ENCODE assay signal across 14 mouse cellular contexts in the genomic region with DNA sequence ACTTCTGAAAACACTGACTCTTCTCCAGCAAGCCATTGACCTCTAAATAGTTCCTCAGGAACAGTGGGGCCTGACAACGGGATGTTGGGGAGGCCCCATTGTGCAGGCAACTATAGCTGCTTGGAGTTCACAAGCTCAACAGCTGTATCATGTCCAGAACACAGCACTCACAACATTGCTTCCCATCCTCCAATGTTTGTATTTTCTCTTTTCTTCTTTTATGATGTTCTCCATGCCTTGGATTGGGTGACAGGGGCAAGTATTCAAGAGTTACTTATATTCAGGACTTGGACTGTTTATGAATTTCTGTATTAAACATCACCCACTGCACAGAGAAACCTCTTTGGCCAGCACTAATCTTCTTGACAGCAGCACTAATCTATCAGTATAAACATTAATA. TPM values are rescaled to one million over a fixed set of nuclear protein-coding genes. Genes with fewer than 3 reads are reported as not detected.
DNase-seq lines count a peak whose midpoint lies in the region; ATAC-seq lines count a peak whose summit lies in the region.
"Had no signal": no experiment of that assay in that cellular context is flagged by ENCODE, and none has a peak within 500 bp of the region (broad histone marks: within the 10 kb centered on the region; RNA-seq: fewer than 3 reads in every experiment).

No protein-coding gene starts in this region.

- no peak overlapping the region for H3K4me2 ChIP-seq in forebrain, embryonic 12.5 days
- no peak overlapping the region for H3K4me2 ChIP-seq in forebrain, embryonic 11.5 days (ENCODE audit: low read depth, low read length, severe bottlenecking)
- H3K4me2 ChIP-seq in intestine, embryonic 15.5 days (replicated peaks) = no peak overlapping the region
- peak overlapping the region; percentile 71 for H3K4me2 ChIP-seq in midbrain, embryonic 13.5 days (replicated peaks)

- intact Hi-C loops in left cerebral cortex, postnatal 25 days (cut with DNase I) = loop anchor here (2.0 kb wide), 1 partner anchor 59 kb away; the partner anchor contains the start of gene Zfp763

- no peak for ATAC-seq in forebrain, embryonic 12.5 days (ENCODE audit: low FRiP score)
- ATAC-seq in forebrain, embryonic 11.5 days (replicated peaks; ENCODE audit: low FRiP score) = no peak
- ATAC-seq in intestine, embryonic 15.5 days = no peak
- ATAC-seq in midbrain, embryonic 13.5 days = no peak

- H3K36me3 ChIP-seq in forebrain, embryonic 12.5 days (replicated peaks) = no peaks in the 10 kb centered on the region
- H3K36me3 ChIP-seq in forebrain, embryonic 11.5 days (ENCODE audit: control insufficient read depth, insufficient read depth, low read length) = no peaks in the 10 kb centered on the region; the same call in 1 of the 2 replicates
- H3K36me3 ChIP-seq in intestine, embryonic 15.5 days = no peaks in the 10 kb centered on the region
- H3K36me3 ChIP-seq in midbrain, embryonic 13.5 days = no peaks in the 10 kb centered on the region
- H3K36me3 ChIP-seq in embryonic facial prominence, embryonic 10.5 days (replicated peaks) = no peaks in the 10 kb centered on the region
- H3K36me3 ChIP-seq: heart, embryonic 13.5 days had no signal

- no peak overlapping the region for H3K9ac ChIP-seq in forebrain, embryonic 12.5 days
- no peak overlapping the region for H3K9ac ChIP-seq in forebrain, embryonic 11.5 days (ENCODE audit: low read length)
- H3K9ac ChIP-seq in intestine, embryonic 15.5 days = no peak overlapping the region
- H3K9ac ChIP-seq in midbrain, embryonic 13.5 days (replicated peaks) = no peak overlapping the region

- peaks cover 16% of the 10 kb centered on the region for H3K4me1 ChIP-seq in forebrain, embryonic 12.5 days
- no peaks in the 10 kb centered on the region for H3K4me1 ChIP-seq in forebrain, embryonic 11.5 days (replicated peaks; ENCODE audit: control insufficient read depth, insufficient read depth, low read length)
- H3K4me1 ChIP-seq in intestine, embryonic 15.5 days (replicated peaks) = peaks cover 3% of the 10 kb centered on the region; the same call in 1 of the 2 replicates
- H3K4me1 ChIP-seq in midbrain, embryonic 13.5 days (replicated peaks) = peaks cover 26% of the 10 kb centered on the region
- H3K4me1 ChIP-seq in embryonic facial prominence, embryonic 10.5 days = peaks cover 14% of the 10 kb centered on the region

- WGBS in forebrain, embryonic 12.5 days = 96% methylated on average over 1 of the region's 1 CpGs
- WGBS in forebrain, embryonic 11.5 days = 97% methylated on average over 1 of the region's 1 CpGs
- WGBS in intestine, embryonic 15.5 days = 75% methylated on average over 1 of the region's 1 CpGs
- WGBS in midbrain, embryonic 13.5 days = 42% methylated on average over 1 of the region's 1 CpGs
- WGBS in embryonic facial prominence, embryonic 10.5 days = 87% methylated on average over 1 of the region's 1 CpGs

- H3K4me3 ChIP-seq in forebrain, embryonic 12.5 days (replicated peaks) = peak overlapping the region; percentile 84; the same call in 1 of the 2 replicates
- no peak overlapping the region for H3K4me3 ChIP-seq in forebrain, embryonic 11.5 days (ENCODE audit: low read depth, low read length)
- H3K4me3 ChIP-seq in intestine, embryonic 15.5 days (replicated peaks) = no peak overlapping the region
- 0 out of 2 replicates have a peak overlapping the region, but pooled peaks have one; percentile 80 for H3K4me3 ChIP-seq in midbrain, embryonic 13.5 days (replicated peaks)
- no peak overlapping the region for H3K4me3 ChIP-seq in embryonic facial prominence, embryonic 10.5 days

- no peaks in the 10 kb centered on the region for H3K9me3 ChIP-seq in forebrain, embryonic 12.5 days
- H3K9me3 ChIP-seq in forebrain, embryonic 11.5 days (ENCODE audit: control insufficient read depth, low read length) = no peaks in the 10 kb centered on the region
- H3K9me3 ChIP-seq in intestine, embryonic 15.5 days = no peaks in the 10 kb centered on the region
- no peaks in the 10 kb centered on the region for H3K9me3 ChIP-seq in midbrain, embryonic 13.5 days
- no peaks in the 10 kb centered on the region for H3K9me3 ChIP-seq in embryonic facial prominence, embryonic 10.5 days
- H3K9me3 ChIP-seq: heart, embryonic 13.5 days had no signal

- H3K27ac ChIP-seq in forebrain, embryonic 12.5 days = no peak overlapping the region
- no peak overlapping the region for H3K27ac ChIP-seq in forebrain, embryonic 11.5 days (ENCODE audit: low read depth, low read length)
- H3K27ac ChIP-seq in intestine, embryonic 15.5 days = peak overlapping the region; percentile 92; the same call in 1 of the 2 replicates
- peak overlapping the region; percentile 94; the same call in 1 of the 2 replicates for H3K27ac ChIP-seq in midbrain, embryonic 13.5 days
- no peak overlapping the region for H3K27ac ChIP-seq in embryonic facial prominence, embryonic 10.5 days (replicated peaks)

- DNase-seq in forebrain, embryonic 11.5 days (ENCODE audit: low spot score) = no peak
- DNase-seq in 3T3-L1 (ENCODE audit: low read depth, low spot score) = peak; percentile 9
- DNase-seq in adrenal gland, postnatal 14 days = no peak
- no peak for DNase-seq in embryonic facial prominence, embryonic 10.5 days (ENCODE audit: low spot score)
- no peak for DNase-seq in left cerebral cortex, postnatal 25 days (ENCODE audit: low spot score in 2 of 2)
- DNase-seq: liver had no signal

- no peaks in the 10 kb centered on the region for H3K27me3 ChIP-seq in forebrain, embryonic 12.5 days
- no peaks in the 10 kb centered on the region for H3K27me3 ChIP-seq in forebrain, embryonic 11.5 days (ENCODE audit: control insufficient read depth, insufficient read depth, low read length)
- no peaks in the 10 kb centered on the region for H3K27me3 ChIP-seq in intestine, embryonic 15.5 days (replicated peaks)
- no peaks in the 10 kb centered on the region for H3K27me3 ChIP-seq in midbrain, embryonic 13.5 days
- H3K27me3 ChIP-seq in embryonic facial prominence, embryonic 10.5 days (replicated peaks; ENCODE audit: low read depth, poor library complexity, severe bottlenecking) = no peaks in the 10 kb centered on the region
- H3K27me3 ChIP-seq: heart, embryonic 13.5 days had no signal

RNA-seq across cellular contexts. Expression of gene Zfp563, which starts 2.5 kb away (rescaled TPM):
- 12.2 and 12.5 TPM in 2 replicates for polyA plus RNA-seq in forebrain, embryonic 12.5 days (2016; fragmentation: Nextera tagmentation; extraction: Ambion mirVana)
- polyA plus RNA-seq in forebrain, embryonic 11.5 days (2014; fragmentation: Nextera tagmentation; extraction: Ambion mirVana) = 8.7 and 10.5 TPM in 2 replicates
- 4.1 and 7.8 TPM in 2 replicates for polyA plus RNA-seq in intestine, embryonic 15.5 days (2015; fragmentation: Nextera tagmentation; extraction: Ambion mirVana)
- polyA plus RNA-seq in midbrain, embryonic 13.5 days (2015; fragmentation: Nextera tagmentation; extraction: Ambion mirVana) = 21.6 and 23.4 TPM in 2 replicates
- 7.4 and 9.5 TPM in 2 replicates for total RNA-seq in adrenal gland, postnatal 14 days (2021)
- polyA plus RNA-seq in embryonic facial prominence, embryonic 10.5 days (2016; fragmentation: Nextera tagmentation; extraction: Ambion mirVana) = 7.3 and 7.5 TPM in 2 replicates
- total RNA-seq in left cerebral cortex, postnatal 25 days (2021) = 10 to 100 TPM; 17.5 to 19.5 TPM

RNA-seq across cellular contexts. Expression of gene 4921501E09Rik, which starts 23.8 kb away (rescaled TPM):
- polyA plus RNA-seq in forebrain, embryonic 12.5 days (2016; fragmentation: Nextera tagmentation; extraction: Ambion mirVana) = not detected in 2 replicates
- polyA plus RNA-seq in forebrain, embryonic 11.5 days (2014; fragmentation: Nextera tagmentation; extraction: Ambion mirVana) = not detected in 2 replicates
- not detected in 2 replicates for polyA plus RNA-seq in intestine, embryonic 15.5 days (2015; fragmentation: Nextera tagmentation; extraction: Ambion mirVana)
- polyA plus RNA-seq in midbrain, embryonic 13.5 days (2015; fragmentation: Nextera tagmentation; extraction: Ambion mirVana) = not detected in 2 replicates
- total RNA-seq in adrenal gland, postnatal 14 days (2021) = not detected in 2 replicates
- polyA plus RNA-seq in embryonic facial prominence, embryonic 10.5 days (2016; fragmentation: Nextera tagmentation; extraction: Ambion mirVana) = not detected in 2 replicates
- not detected for total RNA-seq in left cerebral cortex, postnatal 25 days (2021)
- total RNA-seq: adrenal gland, adult 8-10 months; megakaryocyte-erythroid progenitor cell, adult 5-6 weeks had no signal
- polyA plus RNA-seq: C2C12; embryonic facial prominence, embryonic 11.5 days; heart, embryonic 13.5 days had no signal

RNA-seq across cellular contexts. Expression of gene Morc2b, which starts 47.9 kb away (rescaled TPM):
- 0.10 TPM in 1 of 2 replicates, not detected in the other for polyA plus RNA-seq in forebrain, embryonic 12.5 days (2016; fragmentation: Nextera tagmentation; extraction: Ambion mirVana)
- polyA plus RNA-seq in forebrain, embryonic 11.5 days (2014; fragmentation: Nextera tagmentation; extraction: Ambion mirVana) = not detected in 2 replicates
- polyA plus RNA-seq in intestine, embryonic 15.5 days (2015; fragmentation: Nextera tagmentation; extraction: Ambion mirVana) = 0.08 TPM in 1 of 2 replicates, not detected in the other
- 0.23 and 0.44 TPM in 2 replicates for polyA plus RNA-seq in midbrain, embryonic 13.5 days (2015; fragmentation: Nextera tagmentation; extraction: Ambion mirVana)
- total RNA-seq in adrenal gland, postnatal 14 days (2021) = not detected in 2 replicates
- 0.04 TPM in 1 of 2 replicates, not detected in the other for polyA plus RNA-seq in embryonic facial prominence, embryonic 10.5 days (2016; fragmentation: Nextera tagmentation; extraction: Ambion mirVana)
- 1 to 10 TPM; 2.8 to 3.0 TPM for total RNA-seq in left cerebral cortex, postnatal 25 days (2021)
- total RNA-seq: adrenal gland, adult 8-10 months; megakaryocyte-erythroid progenitor cell, adult 5-6 weeks had no signal
- polyA plus RNA-seq: heart, embryonic 13.5 days had no signal

RNA-seq across cellular contexts. Expression of gene Zfp763, which starts 58.4 kb away (rescaled TPM):
- 21.7 and 23.6 TPM in 2 replicates for polyA plus RNA-seq in forebrain, embryonic 12.5 days (2016; fragmentation: Nextera tagmentation; extraction: Ambion mirVana)
- polyA plus RNA-seq in forebrain, embryonic 11.5 days (2014; fragmentation: Nextera tagmentation; extraction: Ambion mirVana) = 20.4 and 23.2 TPM in 2 replicates
- 9.4 and 11.1 TPM in 2 replicates for polyA plus RNA-seq in intestine, embryonic 15.5 days (2015; fragmentation: Nextera tagmentation; extraction: Ambion mirVana)
- polyA plus RNA-seq in midbrain, embryonic 13.5 days (2015; fragmentation: Nextera tagmentation; extraction: Ambion mirVana) = 28.7 and 30.6 TPM in 2 replicates
- total RNA-seq in adrenal gland, postnatal 14 days (2021) = 6.3 and 8.5 TPM in 2 replicates
- 15.3 and 18.4 TPM in 2 replicates for polyA plus RNA-seq in embryonic facial prominence, embryonic 10.5 days (2016; fragmentation: Nextera tagmentation; extraction: Ambion mirVana)
- total RNA-seq in left cerebral cortex, postnatal 25 days (2021) = 10 to 100 TPM; 19.0 to 24.6 TPM

Comparison
In these comparisons a context has a peak if more than half of its experiments do, and no peak if none do; other contexts are left out.
1. H3K4me3 ChIP-seq: peak in forebrain, embryonic 12.5 days (single experiment) and midbrain, embryonic 13.5 days (single experiment); none in forebrain, embryonic 11.5 days (single experiment), intestine, embryonic 15.5 days (single experiment) and embryonic facial prominence, embryonic 10.5 days (single experiment).
2. H3K27ac ChIP-seq: peak in intestine, embryonic 15.5 days (single experiment) and midbrain, embryonic 13.5 days (single experiment); none in forebrain, embryonic 12.5 days (single experiment), forebrain, embryonic 11.5 days (single experiment) and embryonic facial prominence, embryonic 10.5 days (single experiment).